Mouse (Mus musculus) brown adipose tissue, adult 24 weeks (tissue): ENCODE measurements around the gene Rabl3. TPM values are rescaled to one million over a fixed set of nuclear protein-coding genes. Genes with fewer than 3 reads are reported as not detected.
A peak's percentile ranks its signal among the peaks of the same experiment; 100 is the strongest.

Experiments
- H3K27ac ChIP-seq: fragments of 200-500 bp; replicated peaks from 2 replicates; pipeline ENCODE4 v1.5.1; 2012; ENCODE audit warnings: low read depth, mild to moderate bottlenecking, low read length
- H3K4me1 ChIP-seq: fragments of 200-500 bp; 2 replicates; pipeline ENCODE4 v1.6.1; 2012; ENCODE audit warnings: low read length, mixed read lengths; ENCODE audit not compliant: control insufficient read depth, insufficient read depth, insufficient read length
- H3K4me3 ChIP-seq: fragments of 200-500 bp; 2 replicates; pipeline ENCODE4 v1.5.1; 2012; ENCODE audit warnings: low read depth, mild to moderate bottlenecking, low read length, moderate library complexity; ENCODE audit not compliant: insufficient read depth
- polyA plus RNA-seq: library from polyadenylated mRNA; stranded (reverse); fragments of >200 nt; gene quantifications from 2 replicates; pipeline ENCODE4 v1.2.4, GENCODE M21; 2012; ENCODE audit not compliant: missing spikeins, insufficient read depth, insufficient read length

Gene Rabl3
- 4.1 and 5.8 TPM in 2 replicates for polyA plus RNA-seq

- peak within 1 kb of the TSS; percentile 89 for H3K4me3 ChIP-seq
- peak within 1 kb of the TSS; percentile 99 for H3K27ac ChIP-seq
- peaks cover 7% of the 10 kb centered on the region; the same call in 1 of the 2 replicates for H3K4me1 ChIP-seq
Observed at GRCm38 (mm10) chr16:37539611-37540580, at the start of gene Rabl3, which contains the start of gene Gtf2e1. Gene Rabl3 (plus strand): TSS chr16:37539885. Gene Gtf2e1 (minus strand): TSS chr16:37539789.

GRCm38 (mm10) chr16:37495017-37495416, 44.7 kb upstream of the Rabl3 start:
- H3K27ac ChIP-seq: no peak overlapping the region

GRCm38 (mm10) chr16:37498581-37498980, 41.1 kb upstream of the Rabl3 start:
- Histone ChIP-seq H3K4me1 (no peaks in the 10 kb centered on the region), H3K4me3 (no peak overlapping the region), H3K27ac (no peak overlapping the region)

More at GRCm38 (mm10) chr16:37495017-37495416, 44.7 kb upstream of the Rabl3 start:
- no peaks in the 10 kb centered on the region for H3K4me1 ChIP-seq
- no peak overlapping the region for H3K4me3 ChIP-seq

DNA sequence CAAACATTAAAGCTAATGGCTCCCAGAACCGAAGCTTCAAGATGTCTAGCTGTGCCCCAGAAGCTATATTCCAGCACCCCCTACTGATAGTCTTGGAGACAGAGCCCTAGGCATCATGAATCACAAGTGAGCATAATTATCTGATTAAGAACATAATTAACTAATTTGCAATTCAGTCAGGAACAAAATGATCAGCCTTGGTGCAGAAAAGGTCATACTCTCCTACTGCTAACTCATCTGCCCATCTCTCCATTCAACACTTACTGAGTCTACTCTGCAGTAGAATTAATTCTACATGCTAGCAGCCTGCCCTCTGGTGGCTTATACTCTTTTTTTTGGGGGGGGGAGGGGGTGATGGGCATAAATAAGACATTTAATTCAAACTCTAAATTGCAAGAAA, 35.2 kb upstream of the Rabl3 start:
- Histone ChIP-seq H3K4me3 (no peak overlapping the region), H3K4me1 (no peaks in the 10 kb centered on the region), H3K27ac (no peak overlapping the region)

- no peak overlapping the region for H3K4me3 ChIP-seq
- H3K4me1 ChIP-seq: no peaks in the 10 kb centered on the region
- no peak overlapping the region for H3K27ac ChIP-seq
Observed at GRCm38 (mm10) chr16:37506751-37507150, 32.9 kb upstream of the Rabl3 start.

- Histone ChIP-seq H3K4me3 (no peak overlapping the region), H3K4me1 (no peaks in the 10 kb centered on the region), H3K27ac (no peak overlapping the region)
Observed at GRCm38 (mm10) chr16:37511489-37511888, 28.2 kb upstream of the Rabl3 start.

DNA sequence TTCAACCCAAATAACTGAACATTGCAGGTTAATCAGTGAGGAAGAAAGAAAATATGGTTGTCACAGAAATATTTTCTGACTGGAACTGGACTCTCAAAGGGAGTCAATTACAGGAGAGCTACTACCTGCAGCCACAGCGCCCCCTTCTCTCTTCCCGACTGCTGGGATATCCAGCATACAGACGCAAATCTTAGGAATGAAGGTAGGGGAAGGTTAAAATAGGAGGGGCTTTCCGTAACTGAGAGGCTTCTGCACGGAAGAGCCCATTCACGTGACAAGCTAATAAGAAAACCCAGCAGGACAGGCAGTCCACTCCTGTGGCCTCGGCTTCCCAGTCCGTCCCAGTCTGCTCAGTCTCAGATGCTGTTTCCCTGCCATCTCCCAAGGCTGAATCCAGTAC, 25.0 kb upstream of the Rabl3 start:
- Histone ChIP-seq H3K4me1 (no peaks in the 10 kb centered on the region), H3K27ac (no peak overlapping the region), H3K4me3 (no peak overlapping the region)

DNA sequence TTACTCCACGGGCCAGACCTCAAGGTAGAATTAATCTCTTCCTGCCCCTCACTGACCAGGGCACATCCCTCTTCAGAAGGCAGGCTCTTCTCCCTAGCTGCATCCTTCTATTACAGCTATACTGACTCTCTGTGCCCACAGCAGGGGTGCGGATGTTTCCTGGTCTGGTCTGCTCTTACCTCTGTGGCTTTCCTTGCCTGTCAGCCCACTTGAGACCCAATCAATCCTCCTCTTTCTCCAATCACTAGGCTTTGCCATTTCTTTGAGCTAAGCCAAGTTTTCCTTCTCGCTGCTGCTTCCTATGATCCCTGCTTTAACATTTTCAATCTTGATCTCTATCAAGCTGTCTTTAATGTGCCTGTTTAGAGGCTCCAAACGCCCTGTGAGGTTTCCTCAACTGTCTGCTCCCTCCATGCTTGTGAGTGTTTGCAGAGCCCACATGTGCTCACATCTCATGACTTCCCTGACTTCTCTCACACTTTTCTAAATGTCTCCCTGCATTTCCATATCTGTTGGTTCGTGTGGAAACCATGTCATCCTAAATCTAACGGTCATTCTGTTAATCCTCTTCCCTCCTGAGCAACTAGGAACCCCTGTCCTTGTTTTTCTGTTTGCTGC, 23.2 kb upstream of the Rabl3 start:
- Histone ChIP-seq H3K4me3 (no peak overlapping the region), H3K4me1 (no peaks in the 10 kb centered on the region), H3K27ac (no peak overlapping the region)

GRCm38 (mm10) chr16:37517596-37518211, 22.0 kb upstream of the Rabl3 start:
- H3K4me3 ChIP-seq: no peak overlapping the region
- H3K4me1 ChIP-seq: no peaks in the 10 kb centered on the region
- H3K27ac ChIP-seq: no peak overlapping the region

DNA sequence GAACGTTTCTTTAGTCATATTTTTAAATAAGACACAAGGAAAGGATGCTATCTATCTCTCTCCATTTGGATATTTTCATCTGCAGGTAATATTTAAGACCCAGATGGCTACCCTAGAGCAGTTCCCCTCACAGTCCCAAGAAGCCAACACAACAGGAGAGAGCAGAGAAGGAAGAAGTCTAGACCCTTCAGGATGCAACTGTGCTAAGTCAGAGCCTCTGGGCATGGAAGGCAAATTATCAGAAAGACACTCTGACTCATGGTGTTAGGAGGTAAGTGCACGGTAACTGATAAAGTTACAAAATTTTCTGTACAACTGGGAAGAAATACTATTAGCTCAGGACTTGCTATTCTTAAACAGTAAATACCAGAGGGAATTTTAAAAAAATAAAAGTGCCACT, 21.0 kb upstream of the Rabl3 start:
- Histone ChIP-seq H3K27ac (no peak overlapping the region), H3K4me1 (no peaks in the 10 kb centered on the region), H3K4me3 (no peak overlapping the region)

DNA sequence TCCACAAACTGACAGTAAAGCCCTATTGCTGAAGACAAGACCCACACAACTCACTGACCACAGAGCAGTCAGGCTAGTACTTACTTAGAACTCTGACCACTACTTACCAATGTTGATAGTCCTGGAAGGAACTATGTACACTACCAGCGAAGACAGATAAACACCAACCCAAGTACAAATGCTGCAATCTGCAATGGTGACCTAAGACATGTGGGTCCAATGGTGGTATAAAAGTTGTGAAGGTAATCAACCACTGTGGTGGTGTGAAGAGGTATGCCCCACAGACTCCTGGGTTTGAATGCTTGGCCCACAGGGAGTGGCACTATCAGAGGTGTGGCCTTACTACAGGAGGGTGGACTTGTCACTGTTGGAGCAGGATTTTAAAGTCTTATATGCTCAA, 20.0 kb upstream of the Rabl3 start:
- no peak overlapping the region for H3K27ac ChIP-seq
- no peaks in the 10 kb centered on the region for H3K4me1 ChIP-seq
- no peak overlapping the region for H3K4me3 ChIP-seq

- no peak overlapping the region for H3K27ac ChIP-seq
- no peaks in the 10 kb centered on the region for H3K4me1 ChIP-seq
- no peak overlapping the region for H3K4me3 ChIP-seq
Observed at GRCm38 (mm10) chr16:37520190-37521040, 19.3 kb upstream of the Rabl3 start.

- Histone ChIP-seq H3K4me3 (no peak overlapping the region), H3K27ac (no peak overlapping the region), H3K4me1 (no peaks in the 10 kb centered on the region)
Observed at GRCm38 (mm10) chr16:37522100-37522697, 17.5 kb upstream of the Rabl3 start.

DNA sequence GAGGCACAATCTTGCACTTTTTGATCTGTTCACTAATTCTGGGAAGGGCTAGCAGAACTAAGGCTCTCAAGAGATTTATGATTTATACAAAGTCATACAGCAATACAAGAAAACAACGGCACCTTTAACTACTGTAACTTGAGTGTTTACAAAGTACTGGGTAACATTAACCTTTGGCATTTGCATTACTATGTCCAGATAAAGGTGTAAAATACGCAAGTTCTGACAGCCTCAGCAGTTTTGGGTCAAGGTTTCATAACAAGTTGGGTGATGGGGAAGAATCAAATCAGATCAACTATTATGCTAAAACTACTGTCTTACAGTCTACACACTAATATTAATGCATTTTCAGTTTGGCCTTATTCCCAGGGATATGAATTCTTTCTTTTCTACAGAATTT, 14.6 kb upstream of the Rabl3 start:
- 0 out of 2 replicates have a peak, but pooled peaks cover 4% of the 10 kb centered on the region for H3K4me1 ChIP-seq
- no peak overlapping the region for H3K4me3 ChIP-seq
- H3K27ac ChIP-seq: no peak overlapping the region
